Mouse (Mus musculus) neural tube, embryonic 11.5 days (tissue): ENCODE data around the gene Dnah2. TPM values are rescaled to one million over a fixed set of nuclear protein-coding genes. Genes with fewer than 3 reads are reported as not detected.

Experiments
- ATAC-seq: fragments of 200-750 bp; cut with Nextera tagmentation; 2 replicates; pipeline ENCODE4 v1.8.0; 2017; ENCODE audit warnings: moderate number of reproducible peaks, mild to moderate bottlenecking, moderate TSS enrichment, moderate library complexity; ENCODE audit not compliant: insufficient read depth, low FRiP score, low TSS enrichment
- DNase-seq: peaks from one replicate; pipeline ENCODE4 v3.0.0-alpha.2; 2015; ENCODE audit warnings: low spot score
- H3K27ac ChIP-seq: fragments of 300-500 bp; sonication (generic); 2 replicates; pipeline ENCODE4 v1.5.1; 2014; ENCODE audit warnings: low read depth, mild to moderate bottlenecking, low read length
- H3K27me3 ChIP-seq: fragments of 300-500 bp; sonication (generic); 2 replicates; pipeline ENCODE4 v1.6.1; 2014; ENCODE audit warnings: mild to moderate bottlenecking, low read length, mixed read lengths; ENCODE audit not compliant: control insufficient read depth, insufficient read depth
- H3K36me3 ChIP-seq: fragments of 300-500 bp; sonication (generic); 2 replicates; pipeline ENCODE4 v1.6.1; 2014; ENCODE audit warnings: mild to moderate bottlenecking, low read length, moderate library complexity, mixed read lengths; ENCODE audit not compliant: control insufficient read depth, insufficient read depth
- H3K4me1 ChIP-seq: fragments of 300-500 bp; sonication (generic); 2 replicates; pipeline ENCODE4 v1.6.1; 2014; ENCODE audit warnings: low read length, mixed read lengths; ENCODE audit not compliant: control insufficient read depth, insufficient read depth
- H3K4me2 ChIP-seq: fragments of 300-500 bp; sonication (generic); 2 replicates; pipeline ENCODE4 v1.6.1; 2014; ENCODE audit warnings: low read depth, mild to moderate bottlenecking, moderate library complexity
- H3K4me3 ChIP-seq: fragments of 300-500 bp; sonication (generic); 2 replicates; pipeline ENCODE4 v1.5.1; 2014; ENCODE audit warnings: low read depth, low read length
- H3K9ac ChIP-seq: fragments of 300-500 bp; sonication (generic); 2 replicates; pipeline ENCODE4 v1.6.1; 2014; ENCODE audit warnings: mild to moderate bottlenecking, low read length
- H3K9me3 ChIP-seq: fragments of 300-500 bp; sonication (generic); 2 replicates; pipeline ENCODE4 v1.6.1; 2016; ENCODE audit warnings: low read length; ENCODE audit not compliant: control insufficient read depth
- WGBS: fragments of 180-500 bp; shearing (Covaris S2); extraction: QIAGEN DNeasy Blood & Tissue Kit; methylation state at CpG from one replicate; pipeline ENCODE4 v1.1.7; 2014; 5-methylcytosine and 5-hydroxymethylcytosine counted together
- polyA plus RNA-seq: library from polyadenylated mRNA; unstranded; fragments of >200 nt; fragmentation: Nextera tagmentation; extraction: Ambion mirVana; gene quantifications from 2 replicates; pipeline ENCODE4 v1.2.1, GENCODE M21; 2014

Gene Dnah2
- polyA plus RNA-seq, 1 experiment from 2014 or later = 0.92 TPM

- no peaks in the 10 kb centered on the region for H3K9me3 ChIP-seq
- WGBS = 90% methylated on average over 15 of the region's 15 CpGs
- no peaks in the 10 kb centered on the region for H3K27me3 ChIP-seq
- no peak overlapping the region for H3K27ac ChIP-seq
- DNase-seq = no peak
- no peaks in the 10 kb centered on the region for H3K4me1 ChIP-seq
- no peaks in the 10 kb centered on the region for H3K36me3 ChIP-seq
- H3K4me2 ChIP-seq = no peak overlapping the region
- no peak overlapping the region for H3K4me3 ChIP-seq
- no peak overlapping the region for H3K9ac ChIP-seq
- no peak for ATAC-seq
Measured at GRCm38 (mm10) chr11:69430631-69431030, 118.3 kb downstream of the Dnah2 start.

DNA sequence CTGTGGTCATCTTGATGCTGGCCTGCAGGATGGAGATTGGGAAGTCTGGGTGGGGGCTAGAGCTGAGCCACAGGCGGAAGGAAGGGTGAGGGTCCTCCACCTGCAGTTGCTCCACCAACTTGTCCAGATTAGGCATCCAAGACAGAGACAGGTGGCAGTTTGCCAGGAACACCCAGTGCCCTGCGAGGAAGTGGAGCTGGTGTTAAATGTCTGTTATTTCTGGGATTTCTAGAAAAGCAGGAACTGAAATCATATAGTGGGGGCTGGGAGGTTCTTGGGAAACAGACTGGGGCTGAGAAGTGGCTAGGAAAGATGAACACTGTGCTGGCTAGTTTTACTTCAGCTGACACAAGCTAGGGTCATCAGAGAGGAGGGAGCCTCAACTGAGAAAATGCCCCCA, 119.6 kb downstream of the Dnah2 start:
- Histone ChIP-seq H3K9me3 (no peaks in the 10 kb centered on the region), H3K27me3 (no peaks in the 10 kb centered on the region), H3K27ac (no peak overlapping the region), H3K4me1 (no peaks in the 10 kb centered on the region), H3K9ac (no peak overlapping the region), H3K4me3 (no peak overlapping the region), H3K36me3 (no peaks in the 10 kb centered on the region), H3K4me2 (no peak overlapping the region)
- 77% methylated on average over 2 of the region's 2 CpGs for WGBS
- DNase-seq (no peak), ATAC-seq (no peak)

GRCm38 (mm10) chr11:69428751-69429150, 120.2 kb downstream of the Dnah2 start:
- DNase-seq (no peak), ATAC-seq (no peak)
- Histone ChIP-seq H3K9ac (no peak overlapping the region), H3K4me3 (no peak overlapping the region), H3K27ac (no peak overlapping the region), H3K4me1 (no peaks in the 10 kb centered on the region), H3K36me3 (no peaks in the 10 kb centered on the region), H3K27me3 (no peaks in the 10 kb centered on the region), H3K4me2 (no peak overlapping the region), H3K9me3 (no peaks in the 10 kb centered on the region)
- WGBS = 26% methylated on average over 4 of the region's 4 CpGs

DNA sequence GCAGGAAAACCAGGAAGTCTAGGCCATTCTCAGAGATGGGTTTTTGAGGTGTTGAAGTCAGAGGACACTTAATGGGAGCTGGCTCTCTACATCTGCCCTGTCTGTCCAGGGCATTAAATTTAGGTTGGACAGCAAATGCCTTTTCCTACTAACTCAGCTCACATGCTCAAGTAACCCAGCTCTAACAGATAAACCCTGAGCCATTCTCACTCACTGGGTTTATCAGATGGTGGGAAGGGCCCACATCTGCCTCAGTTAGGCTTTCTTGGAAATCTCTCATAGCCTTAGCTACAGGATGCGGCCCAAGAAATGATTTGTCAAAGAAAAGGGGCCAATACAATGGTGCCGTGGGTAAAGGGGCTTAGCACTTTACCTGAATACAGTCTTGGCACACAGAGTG, 122.7 kb downstream of the Dnah2 start:
- Histone ChIP-seq H3K4me1 (no peaks in the 10 kb centered on the region), H3K4me3 (no peak overlapping the region), H3K27ac (no peak overlapping the region), H3K9me3 (no peaks in the 10 kb centered on the region), H3K4me2 (no peak overlapping the region), H3K36me3 (no peaks in the 10 kb centered on the region), H3K27me3 (peaks cover 8% of the 10 kb centered on the region), H3K9ac (no peak overlapping the region)
- no peak for ATAC-seq
- 79% methylated on average over 2 of the region's 2 CpGs for WGBS
- DNase-seq = no peak

DNA sequence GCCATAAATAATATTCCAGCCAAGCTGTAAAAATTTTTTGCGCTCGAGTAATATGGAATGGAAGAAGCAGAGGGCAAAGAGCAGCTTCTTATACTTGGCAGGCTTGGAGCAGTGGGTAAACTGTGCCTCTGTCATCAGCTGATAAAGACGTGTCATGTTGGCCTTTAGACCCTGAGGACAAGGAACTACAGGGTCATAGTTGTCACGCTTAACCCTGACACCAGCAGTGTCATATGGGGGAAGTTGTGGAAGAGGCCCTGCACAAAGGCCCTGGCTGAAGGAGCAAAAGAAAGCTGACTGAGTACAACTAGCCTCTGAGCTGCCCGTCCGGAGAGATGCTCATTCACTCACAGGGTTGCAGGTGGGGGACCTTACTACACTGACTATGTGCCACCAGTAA, 125.0 kb downstream of the Dnah2 start:
- Histone ChIP-seq H3K4me1 (peaks cover 14% of the 10 kb centered on the region), H3K36me3 (no peaks in the 10 kb centered on the region), H3K9me3 (no peaks in the 10 kb centered on the region), H3K27me3 (peaks cover 16% of the 10 kb centered on the region), H3K9ac (no peak overlapping the region), H3K4me2 (no peak overlapping the region), H3K27ac (no peak overlapping the region), H3K4me3 (no peak overlapping the region)
- ATAC-seq (no peak), DNase-seq (no peak)
- WGBS = 78% methylated on average over 6 of the region's 6 CpGs

- Histone ChIP-seq H3K4me1 (peaks cover 14% of the 10 kb centered on the region), H3K27me3 (peaks cover 16% of the 10 kb centered on the region), H3K9me3 (no peaks in the 10 kb centered on the region), H3K9ac (no peak overlapping the region), H3K4me3 (no peak overlapping the region), H3K27ac (no peak overlapping the region), H3K36me3 (no peaks in the 10 kb centered on the region), H3K4me2 (no peak overlapping the region)
- WGBS = 87% methylated on average over 10 of the region's 10 CpGs
- DNase-seq (no peak), ATAC-seq (no peak)
Measured at GRCm38 (mm10) chr11:69422842-69423241, 126.1 kb downstream of the Dnah2 start.

- H3K4me1 ChIP-seq = peaks cover 22% of the 10 kb centered on the region
- no peak overlapping the region for H3K4me3 ChIP-seq
- peak overlapping the region; percentile 63 for H3K4me2 ChIP-seq
- no peaks in the 10 kb centered on the region for H3K9me3 ChIP-seq
- ATAC-seq = no peak
- no peak overlapping the region for H3K27ac ChIP-seq
- H3K27me3 ChIP-seq = peaks cover 16% of the 10 kb centered on the region
- H3K36me3 ChIP-seq = no peaks in the 10 kb centered on the region
- 12% methylated on average over 25 of the region's 25 CpGs for WGBS
- no peak overlapping the region for H3K9ac ChIP-seq
- DNase-seq = no peak
Measured at GRCm38 (mm10) chr11:69421131-69421977, 127.6 kb downstream of the Dnah2 start.

- Histone ChIP-seq H3K36me3 (no peaks in the 10 kb centered on the region), H3K4me1 (peaks cover 22% of the 10 kb centered on the region), H3K27me3 (peaks cover 16% of the 10 kb centered on the region), H3K27ac (no peak overlapping the region), H3K9ac (peak overlapping the region; percentile 20; the same call in 1 of the 2 replicates), H3K4me2 (peak overlapping the region; percentile 63), H3K9me3 (no peaks in the 10 kb centered on the region), H3K4me3 (peak overlapping the region; percentile 81; the same call in 1 of the 2 replicates)
- ATAC-seq (no peak), DNase-seq (no peak)
- 7% methylated on average over 10 of the region's 10 CpGs for WGBS
Measured at GRCm38 (mm10) chr11:69420554-69421000, 128.3 kb downstream of the Dnah2 start.
